Mouse (Mus musculus) embryonic fibroblast, embryonic 13.5 days (primary cell): ENCODE results near the gene Dohh.

Experiments used
- CTCF ChIP-seq: IDR thresholded peaks from 2 replicates; pipeline ENCODE4 v1.5.1; 2011; ENCODE audit warnings: mild to moderate bottlenecking, control low read depth, low read length, moderate library complexity, borderline replicate concordance; ENCODE audit not compliant: insufficient read depth
- POLR2A ChIP-seq: IDR thresholded peaks from 2 replicates; pipeline ENCODE4 v1.6.1; 2011; ENCODE audit warnings: low read depth, mild to moderate bottlenecking, control low read depth, low read length, moderate library complexity

GRCm38 (mm10) chr10:81384605-81384982, 366 bp downstream of the Dohh start:
- TF ChIP-seq CTCF (no peak), POLR2A (no peak)
